Mouse (Mus musculus) megakaryocyte, embryonic 14.5 days (primary cell): ENCODE measurements around the gene Card6.

Source experiments
- FLI1 ChIP-seq: IDR thresholded peaks from 2 replicates; pipeline ENCODE4 v1.6.1; 2012; ENCODE audit warnings: low read length, inconsistent platforms, mixed read lengths
- GATA1 ChIP-seq: IDR thresholded peaks from 3 replicates; pipeline ENCODE4 v1.6.1; 2012; ENCODE audit warnings: mixed read lengths, low read length, inconsistent platforms, borderline replicate concordance

- TF ChIP-seq GATA1 = no peak
- no peak for TF ChIP-seq FLI1
Observed at GRCm38 (mm10) chr15:5143361-5144020, 35.2 kb upstream of the Card6 start, which contains the start of gene Prkaa1.
